Mouse (Mus musculus) olfactory bulb, adult 2 months (tissue): ENCODE data around the gene Ch25h.

ENCODE experiments used
- CTCF ChIP-seq: fragments of 200-500 bp; IDR thresholded peaks from 2 replicates; pipeline ENCODE4 v1.5.1; 2012; ENCODE audit warnings: low read depth, mild to moderate bottlenecking, low read length, moderate library complexity; ENCODE audit not compliant: insufficient read depth
- POLR2A ChIP-seq: fragments of 200-500 bp; IDR thresholded peaks from 2 replicates; pipeline ENCODE4 v1.6.1; 2012; ENCODE audit warnings: mild to moderate bottlenecking, low read depth, low read length, moderate library complexity; ENCODE audit not compliant: insufficient read depth

DNA sequence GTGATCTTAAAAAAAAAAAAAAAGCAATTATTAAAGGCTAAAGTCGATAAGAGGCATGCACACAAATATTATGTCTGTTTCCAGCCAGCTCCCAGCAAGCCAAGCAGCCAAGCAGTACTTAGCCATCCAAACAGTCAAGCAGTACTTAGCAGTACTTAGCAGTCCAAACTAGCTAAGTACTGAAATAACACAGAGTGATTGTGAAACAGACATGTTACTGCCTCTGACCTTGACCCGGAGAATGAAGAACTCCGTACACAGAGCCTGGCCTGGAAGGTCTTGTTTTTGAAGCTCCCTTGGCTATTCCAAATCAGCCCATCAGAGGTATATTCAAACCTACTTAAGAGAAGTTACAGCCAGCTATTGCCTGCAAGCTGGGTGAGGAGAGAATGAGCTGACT is 42.2 kb upstream of the Ch25h start:
- TF ChIP-seq CTCF: no peak
- TF ChIP-seq POLR2A: no peak
